Mouse (Mus musculus) spleen, adult 12 weeks (tissue): ENCODE data around the gene Nav2.

Experiments
- DNase-seq: peaks from one replicate; pipeline ENCODE4 v3.0.0; 2022; ENCODE audit warnings: low spot score

Nav2 gene

GRCm38 (mm10) chr7:48891029-48891428, 17.5 kb upstream of the Nav2 start:
- DNase-seq = no peak

- DNase-seq = no peak
Measured at GRCm38 (mm10) chr7:48893093-48893492, 15.4 kb upstream of the Nav2 start.

GRCm38 (mm10) chr7:48894152-48894551, 14.4 kb upstream of the Nav2 start:
- DNase-seq = peak; percentile 48

GRCm38 (mm10) chr7:48894763-48895162, 13.8 kb upstream of the Nav2 start:
- DNase-seq = no peak

- DNase-seq = no peak
Measured at GRCm38 (mm10) chr7:48895475-48895874, 13.0 kb upstream of the Nav2 start.

- DNase-seq = no peak
Measured at GRCm38 (mm10) chr7:48896051-48896450, 12.5 kb upstream of the Nav2 start.

- DNase-seq = no peak
Measured at GRCm38 (mm10) chr7:48897539-48898163, 10.9 kb upstream of the Nav2 start.

GRCm38 (mm10) chr7:48898416-48898815, 10.1 kb upstream of the Nav2 start:
- no peak for DNase-seq

- DNase-seq = no peak
Measured at GRCm38 (mm10) chr7:48900408-48901167, 7.9 kb upstream of the Nav2 start.

- no peak for DNase-seq
Measured at GRCm38 (mm10) chr7:48902454-48902853, 6.1 kb upstream of the Nav2 start.

GRCm38 (mm10) chr7:48909342-48909671, 791 bp downstream of the Nav2 start:
- DNase-seq = no peak

- no peak for DNase-seq
Measured at GRCm38 (mm10) chr7:48910282-48910681, 1.8 kb downstream of the Nav2 start.

- DNase-seq = no peak
Measured at GRCm38 (mm10) chr7:48911146-48911545, 2.6 kb downstream of the Nav2 start.

GRCm38 (mm10) chr7:48914630-48915506, 6.4 kb downstream of the Nav2 start:
- DNase-seq = no peak

GRCm38 (mm10) chr7:48917463-48917862, 8.9 kb downstream of the Nav2 start:
- no peak for DNase-seq

- DNase-seq = no peak
Measured at GRCm38 (mm10) chr7:48917988-48918387, 9.5 kb downstream of the Nav2 start.

- no peak for DNase-seq
Measured at GRCm38 (mm10) chr7:48918389-48918788, 9.9 kb downstream of the Nav2 start.

GRCm38 (mm10) chr7:48923620-48924019, 15.1 kb downstream of the Nav2 start:
- no peak for DNase-seq

GRCm38 (mm10) chr7:48925214-48925613, 16.7 kb downstream of the Nav2 start:
- DNase-seq = no peak

- no peak for DNase-seq
Measured at GRCm38 (mm10) chr7:48928364-48928763, 19.8 kb downstream of the Nav2 start.

GRCm38 (mm10) chr7:48930399-48930798, 21.9 kb downstream of the Nav2 start:
- no peak for DNase-seq

- DNase-seq = no peak
Measured at GRCm38 (mm10) chr7:48932138-48932537, 23.6 kb downstream of the Nav2 start.

GRCm38 (mm10) chr7:48934816-48935215, 26.3 kb downstream of the Nav2 start:
- no peak for DNase-seq
